ENCODE assay signal across 15 mouse cellular contexts in genomic region chr14:51771378-51771777, GRCm38 (mm10). TPM values are rescaled to one million over a fixed set of nuclear protein-coding genes. Genes with fewer than 3 reads are reported as not detected.
DNase-seq lines count a peak whose midpoint lies in the region; ATAC-seq and TF ChIP-seq lines count a peak whose summit lies in the region.
"Not testable (repeated sequence)": the region's sequence is repeated elsewhere in the genome, so short reads cannot be mapped to it uniquely, and the experiment has no call there.
"Had no signal": no experiment of that assay in that cellular context is flagged by ENCODE, and none has a peak within 500 bp of the region (broad histone marks: within the 10 kb centered on the region; RNA-seq: fewer than 3 reads in every experiment).

No protein-coding gene starts in this region.

- peak; percentile 49 for ATAC-seq in activated CD4-positive, CD25-positive, alpha-beta regulatory T cell, adult 4 months
- 0 out of 2 replicates have a peak, but pooled peaks have one; percentile 31 for ATAC-seq in frontal cortex, adult (ENCODE audit: low TSS enrichment)
- peak; percentile 30; the same call in 1 of the 2 replicates for ATAC-seq in midbrain, embryonic 11.5 days (ENCODE audit: low FRiP score)
- peak; percentile 78 for ATAC-seq in neutrophil, adult 5-6 weeks (ENCODE audit: extremely low read depth, insufficient number of reproducible peaks, low FRiP score, poor library complexity, severe bottlenecking)

- not testable (repeated sequence) for H3K9ac ChIP-seq in midbrain, embryonic 11.5 days (ENCODE audit: low read length)

- not testable (repeated sequence) for H3K4me3 ChIP-seq in layer of hippocampus, adult 2 months; midbrain, embryonic 11.5 days (ENCODE audit: low read depth, low read length)

- H3K27ac ChIP-seq in layer of hippocampus, adult 2 months; midbrain, embryonic 11.5 days (ENCODE audit: low read depth, low read length): not testable (repeated sequence)

- not testable (repeated sequence) for H3K4me2 ChIP-seq in midbrain, embryonic 11.5 days

- not testable (repeated sequence) for H3K36me3 ChIP-seq in midbrain, embryonic 11.5 days (ENCODE audit: control insufficient read depth, insufficient read depth, low read length)

- not testable (repeated sequence) for H3K9me3 ChIP-seq in midbrain, embryonic 11.5 days (ENCODE audit: control insufficient read depth, low read length)

- DNase-seq in embryo, embryonic 9.5 days (ENCODE audit: extremely low spot score), result peak; percentile 14
- peak; percentile 47 for DNase-seq in induced T-regulatory cell, adult 2 months (ENCODE audit: low read depth)
- not testable (repeated sequence) for DNase-seq in layer of hippocampus, adult 2 months (ENCODE audit: low spot score in 2 of 2)
- DNase-seq in midbrain, embryonic 11.5 days (ENCODE audit: low spot score, missing footprints), result peak; percentile 86

- not testable (repeated sequence) for H3K27me3 ChIP-seq in midbrain, embryonic 11.5 days (ENCODE audit: control insufficient read depth, insufficient read depth, low read length)

- TF ChIP-seq CTCF in layer of hippocampus, adult 2 months (conservative IDR thresholded peaks at IDR 0.05), result peak; percentile 76

- H3K4me1 ChIP-seq in midbrain, embryonic 11.5 days (ENCODE audit: control insufficient read depth, insufficient read depth, low read length), result not testable (repeated sequence)

- 87% methylated on average over 1 of the region's 1 CpGs for WGBS in midbrain, embryonic 11.5 days

RNA-seq across cellular contexts. Expression of gene Ang4, which starts 2.0 kb away (rescaled TPM):
- not detected for polyA plus RNA-seq in activated CD4-positive, CD25-positive, alpha-beta regulatory T cell, adult 4 months (2017; shearing (Covaris generic))
- total RNA-seq in layer of hippocampus, adult 2 months (2021), result not detected
- not detected in 2 replicates for polyA plus RNA-seq in midbrain, embryonic 11.5 days (2014; fragmentation: Nextera tagmentation; extraction: Ambion mirVana)
- not detected in 2 replicates for total RNA-seq in neutrophil, adult 5-6 weeks (2017)
- total RNA-seq: adrenal gland, postnatal 10 days; layer of hippocampus, postnatal 25 days; left cerebral cortex, postnatal 4 days had no signal
- polyA plus RNA-seq: gonadal fat pad, adult 2 months; heart, embryonic 15.5 days; hindbrain, embryonic 14.5 days; liver, embryonic 13.5 days had no signal

RNA-seq across cellular contexts. Expression of gene AY358078, which starts 28.5 kb away (rescaled TPM):
- polyA plus RNA-seq in activated CD4-positive, CD25-positive, alpha-beta regulatory T cell, adult 4 months (2017; shearing (Covaris generic)), result not detected
- not detected for total RNA-seq in layer of hippocampus, adult 2 months (2021)
- polyA plus RNA-seq in midbrain, embryonic 11.5 days (2014; fragmentation: Nextera tagmentation; extraction: Ambion mirVana), result not detected in 2 replicates
- total RNA-seq in neutrophil, adult 5-6 weeks (2017), result not detected in 2 replicates
- total RNA-seq: adrenal gland, postnatal 10 days; layer of hippocampus, postnatal 25 days; left cerebral cortex, postnatal 4 days had no signal
- polyA plus RNA-seq: gonadal fat pad, adult 2 months; heart, embryonic 15.5 days; hindbrain, embryonic 14.5 days; liver, embryonic 13.5 days; thymus, adult 2 months had no signal

RNA-seq across cellular contexts. Expression of gene Gm5800, which starts 54.4 kb away (rescaled TPM):
- not detected for polyA plus RNA-seq in activated CD4-positive, CD25-positive, alpha-beta regulatory T cell, adult 4 months (2017; shearing (Covaris generic))
- total RNA-seq in layer of hippocampus, adult 2 months (2021), result not detected
- polyA plus RNA-seq in midbrain, embryonic 11.5 days (2014; fragmentation: Nextera tagmentation; extraction: Ambion mirVana), result not detected in 2 replicates
- total RNA-seq in neutrophil, adult 5-6 weeks (2017), result not detected in 2 replicates
- total RNA-seq: adrenal gland, postnatal 10 days; layer of hippocampus, postnatal 25 days; left cerebral cortex, postnatal 4 days had no signal
- polyA plus RNA-seq: gonadal fat pad, adult 2 months; heart, embryonic 15.5 days; hindbrain, embryonic 14.5 days; liver, embryonic 13.5 days; thymus, adult 2 months had no signal
